Mouse (Mus musculus) liver, embryonic 14.5 days (tissue): ENCODE results near the gene Gm20441.

Experiments used
- CTCF ChIP-seq: IDR thresholded peaks from 2 replicates; pipeline ENCODE4 v1.5.1; 2016; ENCODE audit warnings: antibody characterized with exemption, low read depth, control low read depth
- EP300 ChIP-seq: IDR thresholded peaks from 2 replicates; pipeline ENCODE4 v1.6.1; 2016; ENCODE audit warnings: antibody characterized with exemption, low read depth

GRCm38 (mm10) chr10:75828500-75828931 is 47.8 kb upstream of the Gm20441 start:
- TF ChIP-seq EP300 (no peak), CTCF (no peak)
